Mouse (Mus musculus) hindbrain, embryonic 16.5 days (tissue): ENCODE data around the gene Tuba1a. TPM values are rescaled to one million over a fixed set of nuclear protein-coding genes. Genes with fewer than 3 reads are reported as not detected.
"Not testable (repeated sequence)": the region's sequence is repeated elsewhere in the genome, so short reads cannot be mapped to it uniquely, and the experiment has no call there.

Experiments used
- ATAC-seq: fragments of 200-750 bp; cut with Nextera tagmentation; 2 replicates; pipeline ENCODE4 v1.8.0; 2017; ENCODE audit warnings: moderate TSS enrichment, moderate library complexity
- H3K27ac ChIP-seq: fragments of 300-500 bp; sonication (generic); 2 replicates; pipeline ENCODE4 v1.5.1; 2014; ENCODE audit warnings: low read depth, mild to moderate bottlenecking, control low read depth, low read length, moderate library complexity
- H3K27me3 ChIP-seq: fragments of 300-500 bp; sonication (generic); replicated peaks from 2 replicates; pipeline ENCODE4 v1.6.1; 2014; ENCODE audit warnings: low read length; ENCODE audit not compliant: control insufficient read depth, insufficient read depth
- H3K36me3 ChIP-seq: fragments of 300-500 bp; sonication (generic); 2 replicates; pipeline ENCODE4 v1.6.1; 2014; ENCODE audit warnings: mild to moderate bottlenecking, low read length, moderate library complexity, mixed read lengths; ENCODE audit not compliant: control insufficient read depth, insufficient read depth
- H3K4me1 ChIP-seq: fragments of 300-500 bp; sonication (generic); 2 replicates; pipeline ENCODE4 v1.6.1; 2014; ENCODE audit warnings: low read depth, low read length; ENCODE audit not compliant: control insufficient read depth, insufficient read depth
- H3K4me2 ChIP-seq: fragments of 300-500 bp; sonication (generic); 2 replicates; pipeline ENCODE4 v1.6.1; 2014; ENCODE audit warnings: mild to moderate bottlenecking, low read length, control low read depth, moderate library complexity
- H3K4me3 ChIP-seq: fragments of 300-500 bp; sonication (generic); 2 replicates; pipeline ENCODE4 v1.5.1; 2014; ENCODE audit warnings: mild to moderate bottlenecking, low read length, control low read depth, moderate library complexity
- H3K9ac ChIP-seq: fragments of 300-500 bp; sonication (generic); 2 replicates; pipeline ENCODE4 v1.6.1; 2014; ENCODE audit warnings: low read depth, mild to moderate bottlenecking, control low read depth, low read length, moderate library complexity
- H3K9me3 ChIP-seq: fragments of 300-500 bp; sonication (generic); 2 replicates; pipeline ENCODE4 v1.6.1; 2014; ENCODE audit warnings: mild to moderate bottlenecking, low read length, moderate library complexity; ENCODE audit not compliant: control insufficient read depth
- WGBS: fragments of 180-500 bp; shearing (Covaris S2); extraction: QIAGEN DNeasy Blood & Tissue Kit; methylation state at CpG from one replicate; pipeline ENCODE4 v1.1.7; 2014; 5-methylcytosine and 5-hydroxymethylcytosine counted together
- polyA plus RNA-seq: library from polyadenylated mRNA; unstranded; fragments of >200 nt; fragmentation: Nextera tagmentation; extraction: Ambion mirVana; gene quantifications from 2 replicates; pipeline ENCODE4 v1.2.1, GENCODE M21; 2015

The Tuba1a gene
- polyA plus RNA-seq, 1 experiment from 2014 or later = 15,543 TPM

DNA sequence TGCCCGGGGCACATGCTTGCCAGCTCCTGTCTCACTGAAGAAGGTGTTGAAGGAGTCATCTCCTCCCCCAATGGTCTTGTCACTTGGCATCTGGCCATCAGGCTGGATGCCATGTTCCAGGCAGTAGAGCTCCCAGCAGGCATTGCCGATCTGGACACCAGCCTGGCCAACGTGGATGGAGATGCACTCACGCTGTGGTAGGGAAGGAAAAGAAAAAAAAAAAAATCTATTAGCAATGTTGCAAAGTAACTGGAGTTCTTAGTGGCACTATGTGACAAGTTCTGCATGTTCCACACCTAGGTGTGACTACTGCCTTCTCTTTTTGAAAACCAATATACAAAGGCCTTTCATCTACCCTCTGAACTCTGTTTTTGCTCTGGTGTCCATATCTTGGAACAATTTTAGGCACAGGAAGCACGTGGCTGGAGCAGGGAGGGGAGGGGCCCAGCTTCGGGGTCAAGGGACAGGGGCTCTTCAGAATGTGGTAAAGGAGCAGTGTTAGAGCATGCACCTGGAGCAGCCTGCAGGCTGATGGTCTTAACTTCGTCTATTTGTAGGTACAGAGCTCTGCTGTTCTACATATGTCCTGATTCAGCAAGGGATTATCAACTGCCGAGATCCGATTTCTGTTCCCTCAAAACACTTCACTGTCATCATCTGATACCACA, 20.4 kb downstream of the Tuba1a start:
- WGBS = 5% methylated on average over 8 of the region's 9 CpGs
- H3K9ac ChIP-seq = peak overlapping the region; percentile 91
- not testable (repeated sequence) for H3K27me3 ChIP-seq, ATAC-seq, H3K9me3 ChIP-seq, H3K36me3 ChIP-seq
- peak overlapping the region; percentile 98 for H3K27ac ChIP-seq
- H3K4me2 ChIP-seq = peak overlapping the region; percentile 86
- H3K4me3 ChIP-seq = peak overlapping the region; percentile 67
- peaks cover 28% of the 10 kb centered on the region for H3K4me1 ChIP-seq

DNA sequence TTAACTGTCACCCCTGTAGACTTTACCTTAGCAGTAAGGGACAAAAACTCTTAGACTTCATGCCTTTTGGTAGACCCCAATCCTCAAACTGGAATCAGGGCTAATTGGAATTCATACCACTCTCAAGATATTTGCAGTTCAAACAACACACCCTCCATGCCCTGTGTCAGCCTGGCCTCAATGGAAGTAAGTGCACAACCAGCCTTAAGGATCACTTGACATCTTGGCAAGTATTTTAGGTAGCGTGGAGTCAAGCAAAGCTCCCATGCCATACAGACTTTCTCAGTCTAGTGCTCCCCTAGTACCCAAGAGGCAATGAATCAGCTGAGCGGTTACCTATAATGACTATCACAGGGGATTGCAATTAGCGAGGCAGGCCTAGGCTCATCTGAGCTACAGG, 22.5 kb downstream of the Tuba1a start:
- H3K9ac ChIP-seq = no peak overlapping the region
- H3K4me2 ChIP-seq = peak overlapping the region; percentile 27; the same call in 1 of the 2 replicates

DNA sequence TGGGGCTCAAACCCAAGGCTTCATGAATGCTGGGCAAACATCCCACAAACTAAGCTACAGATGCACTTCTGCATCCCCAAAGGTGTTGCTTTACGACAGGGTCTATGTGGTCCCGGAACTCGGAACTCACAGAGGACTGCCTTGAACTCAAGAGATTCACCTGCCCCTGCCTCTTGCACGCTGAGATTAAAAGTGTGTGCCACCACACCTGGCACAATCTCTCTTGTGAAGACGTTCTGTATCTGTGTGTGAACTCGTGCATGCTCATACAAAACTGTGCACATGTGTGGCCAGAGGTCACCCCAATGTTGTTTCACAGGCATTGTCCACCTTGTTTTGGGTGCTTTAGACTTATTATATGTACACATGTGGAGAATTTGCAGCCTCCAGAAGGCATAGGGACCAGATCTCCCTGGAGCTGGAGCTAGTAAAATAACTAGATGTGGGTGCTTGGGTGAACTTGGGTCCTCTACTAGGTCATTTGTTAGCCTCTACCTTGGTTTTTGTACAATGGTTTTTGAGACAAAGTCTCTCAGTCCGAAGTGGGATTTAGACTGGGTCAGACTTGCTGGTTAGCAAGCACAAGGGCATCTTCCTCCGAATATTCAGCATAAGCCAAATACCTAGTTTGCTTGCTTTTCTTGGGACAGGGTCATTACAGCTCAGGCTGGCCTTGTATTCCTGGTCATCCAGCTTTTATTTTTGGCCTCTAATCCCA, 23.3 kb downstream of the Tuba1a start:
- H3K4me1 ChIP-seq = peaks cover 19% of the 10 kb centered on the region
- no peak overlapping the region for H3K4me3 ChIP-seq
- 0 out of 2 replicates have a peak, but pooled peaks cover 3% of the 10 kb centered on the region for H3K36me3 ChIP-seq
- no peak overlapping the region for H3K27ac ChIP-seq
- ATAC-seq = no peak
- no peak overlapping the region; the same call in 1 of the 2 replicates for H3K4me2 ChIP-seq
- no peaks in the 10 kb centered on the region for H3K9me3 ChIP-seq
- no peaks in the 10 kb centered on the region for H3K27me3 ChIP-seq
- H3K9ac ChIP-seq = no peak overlapping the region
- WGBS = 51% methylated on average over 8 of the region's 8 CpGs

More for the DNA sequence above, 22.5 kb downstream of the Tuba1a start:
- Histone ChIP-seq H3K27me3 (no peaks in the 10 kb centered on the region), H3K36me3 (0 out of 2 replicates have a peak, but pooled peaks cover 3% of the 10 kb centered on the region), H3K4me1 (peaks cover 27% of the 10 kb centered on the region), H3K4me3 (no peak overlapping the region), H3K27ac (no peak overlapping the region), H3K9me3 (no peaks in the 10 kb centered on the region)
- ATAC-seq = no peak
- WGBS = 65% methylated on average over 3 of the region's 3 CpGs

DNA sequence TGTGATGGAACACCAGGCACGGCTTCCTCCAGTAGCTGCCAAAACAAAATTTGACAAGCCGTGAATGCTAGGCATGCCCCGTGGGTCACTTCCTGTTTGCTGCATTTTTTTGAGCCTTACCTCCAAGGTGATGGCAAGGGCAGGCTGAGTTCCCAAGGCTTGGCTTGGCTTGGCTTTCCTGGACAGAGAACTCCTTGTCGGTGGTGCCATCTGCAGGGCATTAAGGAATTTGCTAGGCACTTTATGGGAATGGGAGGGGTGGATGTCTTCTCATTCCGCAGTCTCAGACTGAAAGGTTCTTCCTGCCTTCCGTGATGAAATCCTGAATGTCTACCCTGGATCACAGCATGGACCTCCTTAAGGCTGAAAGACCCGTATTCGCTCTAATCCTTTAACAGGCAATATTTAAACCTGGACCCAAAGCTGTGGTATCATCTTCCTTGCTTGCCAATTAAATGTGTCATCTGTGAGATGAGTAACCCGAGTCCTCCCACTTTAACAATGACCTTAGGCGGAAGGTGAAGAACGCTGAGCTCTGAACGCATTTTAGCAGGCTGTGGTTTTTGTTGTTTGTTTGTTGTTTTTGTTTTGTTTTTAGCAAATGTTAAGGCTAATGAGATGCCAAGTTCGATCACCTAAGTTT, 24.8 kb downstream of the Tuba1a start:
- Histone ChIP-seq H3K27me3 (no peaks in the 10 kb centered on the region), H3K4me3 (no peak overlapping the region), H3K27ac (no peak overlapping the region), H3K4me2 (peak overlapping the region; percentile 19; the same call in 1 of the 2 replicates), H3K36me3 (0 out of 2 replicates have a peak, but pooled peaks cover 3% of the 10 kb centered on the region), H3K4me1 (peaks cover 15% of the 10 kb centered on the region), H3K9ac (no peak overlapping the region), H3K9me3 (no peaks in the 10 kb centered on the region)
- 16% methylated on average over 13 of the region's 13 CpGs for WGBS
- ATAC-seq = peak; percentile 86

DNA sequence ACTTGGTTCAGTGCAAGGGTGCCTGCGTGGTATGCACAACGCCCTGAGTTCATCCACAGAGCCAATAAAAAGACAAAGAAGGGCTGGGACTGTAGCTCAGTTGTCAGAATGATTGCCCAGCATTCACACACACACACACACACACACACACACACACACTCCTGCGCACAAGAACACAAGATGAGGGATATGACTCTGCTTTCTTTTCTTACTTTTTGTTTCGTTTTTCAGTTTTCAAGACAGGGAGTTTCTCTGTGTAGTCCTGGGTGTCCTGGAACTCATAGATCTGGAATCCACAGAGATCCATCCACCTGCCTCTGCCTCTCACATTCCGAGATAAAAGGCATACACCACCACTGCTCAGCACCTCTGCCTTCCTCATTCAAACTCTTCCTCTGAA, 25.9 kb downstream of the Tuba1a start:
- Histone ChIP-seq H3K9me3 (no peaks in the 10 kb centered on the region), H3K4me2 (no peak overlapping the region), H3K36me3 (0 out of 2 replicates have a peak, but pooled peaks cover 3% of the 10 kb centered on the region), H3K4me3 (no peak overlapping the region), H3K27ac (no peak overlapping the region), H3K9ac (no peak overlapping the region), H3K27me3 (no peaks in the 10 kb centered on the region), H3K4me1 (peaks cover 12% of the 10 kb centered on the region)
- WGBS = 78% methylated on average over 5 of the region's 5 CpGs
- ATAC-seq = no peak

DNA sequence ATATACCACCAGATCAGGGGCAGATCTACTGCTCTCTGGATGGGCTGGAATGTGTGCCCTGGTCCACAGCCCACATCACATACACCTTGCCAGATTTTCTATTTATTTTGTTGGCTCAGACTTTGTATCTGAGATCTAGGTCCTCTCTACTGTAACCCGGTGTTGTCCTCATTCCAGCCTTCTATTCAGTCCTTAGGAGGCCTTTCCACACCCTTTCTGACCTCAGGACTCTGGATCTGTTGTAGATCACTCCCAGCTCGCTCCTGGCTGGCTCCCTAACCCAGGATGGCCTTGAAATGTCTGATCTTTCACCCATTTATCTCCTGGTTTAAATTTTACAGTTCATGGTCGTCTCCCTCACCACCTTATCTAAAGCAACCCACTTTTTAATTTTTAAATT, 28.8 kb downstream of the Tuba1a start:
- H3K9me3 ChIP-seq = no peaks in the 10 kb centered on the region
- WGBS = 78% methylated on average over 3 of the region's 3 CpGs
- H3K9ac ChIP-seq = no peak overlapping the region
- ATAC-seq = no peak
- no peak overlapping the region for H3K4me2 ChIP-seq
- H3K27ac ChIP-seq = no peak overlapping the region
- H3K4me1 ChIP-seq = peaks cover 5% of the 10 kb centered on the region; the same call in 1 of the 2 replicates
- H3K36me3 ChIP-seq = no peaks in the 10 kb centered on the region
- H3K27me3 ChIP-seq = no peaks in the 10 kb centered on the region
- H3K4me3 ChIP-seq = no peak overlapping the region

GRCm38 (mm10) chr15:98923031-98923537, 30.4 kb downstream of the Tuba1a start:
- ATAC-seq = no peak
- WGBS = 87% methylated on average over 2 of the region's 2 CpGs

DNA sequence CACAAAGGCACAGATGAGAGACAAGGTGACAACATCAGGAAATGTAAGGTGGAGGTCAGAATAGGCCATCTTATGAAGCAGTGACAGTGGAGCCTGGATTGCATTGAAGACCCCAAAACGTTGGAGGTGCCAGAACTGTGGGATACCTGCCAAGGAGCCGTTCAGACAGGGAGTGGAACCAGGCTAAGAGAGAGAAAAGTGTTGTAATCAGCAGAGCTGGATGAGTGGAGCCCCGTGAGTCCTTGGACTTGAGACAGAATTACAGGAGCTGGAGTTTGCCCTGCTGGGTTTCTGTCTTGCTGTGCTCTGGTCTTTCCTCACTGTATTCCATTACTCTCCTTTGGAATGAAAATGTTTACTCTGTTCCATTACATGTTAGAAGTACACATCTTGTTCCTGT, 30.9 kb downstream of the Tuba1a start:
- ATAC-seq = no peak
- Histone ChIP-seq H3K4me2 (no peak overlapping the region), H3K27me3 (no peaks in the 10 kb centered on the region), H3K4me3 (no peak overlapping the region), H3K4me1 (no peaks in the 10 kb centered on the region; the same call in 1 of the 2 replicates), H3K36me3 (no peaks in the 10 kb centered on the region), H3K9me3 (no peaks in the 10 kb centered on the region), H3K27ac (no peak overlapping the region), H3K9ac (no peak overlapping the region)
- 48% methylated on average over 3 of the region's 3 CpGs for WGBS

More at GRCm38 (mm10) chr15:98923031-98923537, 30.4 kb downstream of the Tuba1a start:
- Histone ChIP-seq H3K4me1 (no peaks in the 10 kb centered on the region; the same call in 1 of the 2 replicates), H3K9me3 (no peaks in the 10 kb centered on the region), H3K4me3 (no peak overlapping the region), H3K4me2 (no peak overlapping the region), H3K9ac (no peak overlapping the region), H3K36me3 (no peaks in the 10 kb centered on the region), H3K27ac (no peak overlapping the region), H3K27me3 (no peaks in the 10 kb centered on the region)

- Histone ChIP-seq H3K27me3 (no peaks in the 10 kb centered on the region), H3K4me3 (no peak overlapping the region), H3K4me2 (no peak overlapping the region), H3K27ac (no peak overlapping the region), H3K9me3 (no peaks in the 10 kb centered on the region), H3K36me3 (no peaks in the 10 kb centered on the region), H3K9ac (no peak overlapping the region), H3K4me1 (peaks cover 5% of the 10 kb centered on the region)
- 88% methylated on average over 5 of the region's 5 CpGs for WGBS
- no peak for ATAC-seq
These were observed 32.0 kb downstream of the Tuba1a start for GRCm38 (mm10) chr15:98921510-98921909.
